Mouse (Mus musculus): Measurements from ENCODE around the gene Idua.

DNA sequence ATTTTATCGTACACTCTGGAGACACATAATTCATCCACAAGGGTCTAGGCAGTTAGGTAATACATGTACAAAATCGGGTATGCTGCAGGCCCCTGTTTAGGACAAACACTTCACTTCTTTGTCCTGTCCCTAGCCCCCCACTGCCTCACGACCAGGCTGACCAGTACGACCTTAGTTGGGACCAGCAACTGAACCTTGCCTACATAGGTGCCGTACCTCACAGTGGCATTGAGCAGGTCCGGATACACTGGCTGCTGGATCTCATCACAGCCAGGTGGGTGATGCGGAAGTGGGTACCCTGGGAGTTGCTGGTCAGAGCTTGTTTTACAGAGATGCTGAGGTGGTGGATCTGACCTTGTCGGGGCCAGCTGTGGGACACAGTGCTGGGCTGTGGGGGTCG is 9.9 kb downstream of the Idua start:
- TF ChIP-seq POLR2A (IDR thresholded peaks at IDR 0.05; ENCODE audit: control insufficient read depth in 1 of 2, insufficient read depth in 1 of 2, low read depth in 1 of 2, low read length in 2 of 2, poor library complexity in 1 of 2) (peak in 1 of 2 experiments; percentile 28; a peak in 1 of 4 replicates), CTCF (IDR thresholded peaks at IDR 0.05 in 2 of 3, conservative IDR thresholded peaks at IDR 0.05 in 1 of 3; ENCODE audit: control insufficient read depth in 1 of 3, insufficient read depth in 1 of 3, low read depth in 2 of 3, low read length in 3 of 3, poor library complexity in 1 of 3, severe bottlenecking in 1 of 3) (no peak), GATA1 (IDR thresholded peaks at IDR 0.05; ENCODE audit: low read depth, low read length) (no peak), E2F4 (IDR thresholded peaks at IDR 0.05; ENCODE audit: borderline replicate concordance, low read depth, low read length) (no peak)

All from MEL (cell line).